Mouse (Mus musculus) liver, embryonic 14.5 days (tissue): ENCODE measurements around the gene D3Ertd254e.

Source experiments
- CTCF ChIP-seq: IDR thresholded peaks from 2 replicates; pipeline ENCODE4 v1.5.1; 2016; ENCODE audit warnings: antibody characterized with exemption, low read depth, control low read depth
- EP300 ChIP-seq: IDR thresholded peaks from 2 replicates; pipeline ENCODE4 v1.6.1; 2016; ENCODE audit warnings: antibody characterized with exemption, low read depth

DNA sequence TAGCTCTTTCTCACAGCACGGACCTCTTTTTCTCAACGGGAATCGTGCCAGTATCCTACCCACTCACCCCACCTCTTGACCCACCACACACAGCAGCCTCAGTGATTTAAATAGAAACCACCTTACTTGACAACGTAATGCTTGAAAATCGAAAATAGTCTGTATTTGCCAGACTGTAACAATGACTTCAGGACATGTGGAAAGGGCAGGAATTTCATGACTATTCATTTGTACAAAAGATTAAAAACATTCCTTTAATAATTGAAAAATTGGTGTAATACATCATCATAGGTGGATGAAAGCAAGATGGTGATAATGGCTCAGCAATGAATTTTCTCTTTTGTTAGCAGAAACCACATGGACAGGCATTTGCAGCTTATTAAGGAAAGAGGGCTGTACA lies 50.3 kb downstream of the D3Ertd254e start:
- no peak for TF ChIP-seq CTCF
- TF ChIP-seq EP300: no peak
